Mouse (Mus musculus) hindbrain, embryonic 13.5 days (tissue): Measurements from ENCODE around the gene Ncbp3. TPM values are rescaled to one million over a fixed set of nuclear protein-coding genes. Genes with fewer than 3 reads are reported as not detected.
"Not testable (repeated sequence)": the region's sequence is repeated elsewhere in the genome, so short reads cannot be mapped to it uniquely, and the experiment has no call there.

Source experiments
- ATAC-seq: fragments of 200-750 bp; cut with Nextera tagmentation; 2 replicates; pipeline ENCODE4 v1.8.0; 2017; ENCODE audit warnings: moderate TSS enrichment; ENCODE audit not compliant: low FRiP score
- H3K27ac ChIP-seq: fragments of 300-500 bp; sonication (generic); 2 replicates; pipeline ENCODE4 v1.5.1; 2015; ENCODE audit warnings: inconsistent platforms, mild to moderate bottlenecking, moderate library complexity
- H3K27me3 ChIP-seq: fragments of 300-500 bp; sonication (generic); 2 replicates; pipeline ENCODE4 v1.6.1; 2015; ENCODE audit warnings: mild to moderate bottlenecking, inconsistent platforms
- H3K36me3 ChIP-seq: fragments of 300-500 bp; sonication (generic); 2 replicates; pipeline ENCODE4 v1.6.1; 2015; ENCODE audit warnings: mild to moderate bottlenecking, inconsistent platforms
- H3K4me1 ChIP-seq: fragments of 300-500 bp; sonication (generic); replicated peaks from 2 replicates; pipeline ENCODE4 v1.6.1; 2015; ENCODE audit warnings: inconsistent platforms
- H3K4me2 ChIP-seq: fragments of 300-500 bp; sonication (generic); 2 replicates; pipeline ENCODE4 v1.6.1; 2015; ENCODE audit warnings: inconsistent platforms, mild to moderate bottlenecking, moderate library complexity
- H3K4me3 ChIP-seq: fragments of 300-500 bp; sonication (generic); 2 replicates; pipeline ENCODE4 v1.5.1; 2015; ENCODE audit warnings: mild to moderate bottlenecking, inconsistent platforms
- H3K9ac ChIP-seq: fragments of 300-500 bp; sonication (generic); 2 replicates; pipeline ENCODE4 v1.6.1; 2015; ENCODE audit warnings: mild to moderate bottlenecking, inconsistent platforms
- H3K9me3 ChIP-seq: fragments of 300-500 bp; sonication (generic); 2 replicates; pipeline ENCODE4 v1.6.1; 2016; ENCODE audit warnings: inconsistent platforms
- WGBS: fragments of 180-500 bp; shearing (Covaris S2); methylation state at CpG from one replicate; pipeline ENCODE4 v1.1.7; 2015; 5-methylcytosine and 5-hydroxymethylcytosine counted together
- polyA plus RNA-seq: library from polyadenylated mRNA; unstranded; fragments of >200 nt; fragmentation: Nextera tagmentation; extraction: Ambion mirVana; gene quantifications from 2 replicates; pipeline ENCODE4 v1.2.1, GENCODE M21; 2015

Gene Ncbp3
- polyA plus RNA-seq, 1 experiment from 2014 or later: 12.5 TPM

DNA sequence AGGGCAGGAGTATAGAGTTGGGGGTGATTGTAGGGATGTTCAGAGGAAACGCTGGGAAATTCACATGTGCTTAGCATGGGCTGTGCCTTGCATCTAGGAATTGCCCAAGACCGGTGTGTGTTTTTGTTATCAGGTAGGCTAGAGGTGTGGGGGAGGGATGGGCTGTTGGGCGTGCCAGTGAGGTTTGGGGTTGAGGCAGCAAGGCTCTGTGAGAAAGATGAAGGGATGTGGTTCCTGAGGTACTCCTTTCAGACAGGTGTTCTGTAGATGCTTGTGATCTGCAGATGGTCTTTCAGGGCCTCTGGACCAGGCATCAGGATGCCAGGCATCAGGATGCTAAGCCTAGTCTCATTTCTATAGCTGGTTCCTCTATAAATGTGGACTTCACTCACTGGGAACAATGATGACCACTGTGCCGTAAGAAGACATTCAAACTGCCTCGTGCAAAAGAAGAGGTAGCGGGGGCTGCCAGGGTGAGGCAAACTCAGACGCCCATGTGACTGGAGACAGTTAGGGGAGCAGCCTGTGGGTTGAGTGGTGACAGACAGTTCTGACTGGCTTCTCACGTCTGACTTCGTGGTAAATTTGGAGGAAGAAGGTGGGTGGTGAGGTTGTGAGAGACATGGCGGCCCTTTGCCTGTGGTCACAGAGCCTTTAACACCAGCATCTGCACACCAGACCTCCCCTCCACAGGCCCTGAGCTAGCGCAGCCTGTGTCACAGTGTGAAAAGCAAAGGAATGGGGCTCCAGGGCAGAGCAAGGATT lies 46.8 kb downstream of the Ncbp3 start:
- Histone ChIP-seq H3K4me1 (no peaks in the 10 kb centered on the region), H3K27ac (no peak overlapping the region)

DNA sequence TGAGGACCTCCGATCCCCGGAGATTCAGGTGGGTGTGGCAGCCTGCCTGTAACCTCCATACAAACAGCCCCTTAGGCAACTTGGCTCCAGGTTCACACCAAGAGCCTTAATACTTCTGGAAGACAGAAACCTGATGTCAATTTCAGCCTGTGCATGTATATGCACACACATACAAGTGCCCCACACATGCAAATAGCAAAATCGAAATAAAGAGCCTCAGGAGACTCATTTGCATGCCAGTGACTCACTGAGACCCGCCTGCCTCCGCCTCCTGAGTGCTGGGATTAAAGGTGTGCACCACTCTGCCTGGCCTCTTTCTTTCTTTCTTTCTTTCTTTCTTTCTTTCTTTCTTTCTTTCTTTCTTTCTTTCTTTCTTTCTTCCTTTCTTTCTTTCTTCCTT lies 51.3 kb downstream of the Ncbp3 start:
- H3K4me3 ChIP-seq: no peak overlapping the region
- no peak for ATAC-seq
- H3K4me2 ChIP-seq: no peak overlapping the region
- no peaks in the 10 kb centered on the region for H3K4me1 ChIP-seq
- H3K9me3 ChIP-seq: no peaks in the 10 kb centered on the region
- H3K9ac ChIP-seq: no peak overlapping the region
- no peaks in the 10 kb centered on the region for H3K27me3 ChIP-seq
- H3K36me3 ChIP-seq: no peaks in the 10 kb centered on the region
- H3K27ac ChIP-seq: no peak overlapping the region
- WGBS: 76% methylated on average over 5 of the region's 5 CpGs

More for the DNA sequence above, 46.8 kb downstream of the Ncbp3 start:
- Histone ChIP-seq H3K36me3 (no peaks in the 10 kb centered on the region), H3K9ac (no peak overlapping the region), H3K4me2 (no peak overlapping the region), H3K9me3 (no peaks in the 10 kb centered on the region), H3K27me3 (no peaks in the 10 kb centered on the region), H3K4me3 (no peak overlapping the region)
- no peak for ATAC-seq
- 81% methylated on average over 11 of the region's 11 CpGs for WGBS

DNA sequence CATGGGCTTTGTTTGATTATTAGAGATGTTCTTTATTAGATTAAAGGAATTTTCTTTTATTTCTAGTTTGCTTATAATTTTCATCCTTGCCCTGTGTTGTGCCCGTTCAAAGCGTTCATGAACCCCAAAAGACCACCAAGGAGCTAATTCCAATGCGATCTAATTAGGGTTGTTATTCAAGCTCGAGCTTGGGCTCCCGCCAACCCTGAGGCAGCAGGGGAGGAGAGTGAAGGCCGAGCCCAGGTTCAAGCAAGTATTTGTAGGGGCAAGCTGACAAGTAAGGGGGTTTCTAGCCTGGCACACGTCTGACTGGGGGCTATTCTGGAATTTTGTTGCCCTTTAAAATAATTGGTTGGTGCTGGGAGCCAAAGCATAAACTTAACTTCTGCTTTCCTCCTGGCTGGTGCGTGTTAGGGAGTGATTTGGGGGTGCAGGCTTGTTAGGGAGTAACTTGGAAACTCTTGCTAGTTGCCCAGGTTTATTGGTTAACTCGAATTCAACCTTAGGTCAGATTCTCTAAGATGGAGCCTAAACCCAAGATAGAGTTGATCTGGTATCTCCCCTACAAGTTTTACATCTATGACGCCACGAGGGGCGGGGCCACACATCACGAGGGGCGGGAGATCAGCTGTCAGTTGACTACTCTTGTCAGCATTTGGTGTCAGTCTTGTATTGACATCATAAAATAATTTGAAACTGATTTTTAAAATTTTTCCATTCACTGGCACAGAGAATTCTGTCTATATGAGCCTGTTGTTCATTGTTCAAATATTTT lies 52.6 kb downstream of the Ncbp3 start:
- Histone ChIP-seq H3K4me2 (no peak overlapping the region), H3K27ac (no peak overlapping the region), H3K4me3 (no peak overlapping the region), H3K9ac (no peak overlapping the region), H3K9me3 (no peaks in the 10 kb centered on the region), H3K27me3 (no peaks in the 10 kb centered on the region), H3K36me3 (no peaks in the 10 kb centered on the region), H3K4me1 (no peaks in the 10 kb centered on the region)
- no peak for ATAC-seq
- WGBS: 73% methylated on average over 14 of the region's 14 CpGs

DNA sequence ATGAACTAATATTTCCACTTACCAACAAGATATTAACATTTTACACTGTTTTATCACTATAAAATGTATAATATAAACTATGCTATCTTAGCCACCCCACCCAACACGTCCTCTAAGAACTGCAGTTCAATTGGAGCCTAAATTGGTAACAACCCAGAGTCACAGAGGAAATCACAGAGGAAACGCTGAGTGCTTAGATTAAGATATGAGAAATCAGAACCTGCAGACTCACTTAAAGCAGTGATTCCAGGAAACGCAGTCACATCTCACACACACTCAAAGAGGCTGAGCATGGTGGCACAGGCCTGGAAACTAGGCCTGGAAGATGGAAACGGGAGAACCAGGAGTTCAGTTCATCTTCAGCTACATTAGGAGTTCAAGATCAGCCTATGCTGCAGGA lies 53.7 kb downstream of the Ncbp3 start:
- H3K27me3 ChIP-seq: no peaks in the 10 kb centered on the region
- H3K4me3 ChIP-seq: no peak overlapping the region
- no peak for ATAC-seq
- no peak overlapping the region for H3K4me2 ChIP-seq
- H3K4me1 ChIP-seq: no peaks in the 10 kb centered on the region
- H3K27ac ChIP-seq: no peak overlapping the region
- 84% methylated on average over 4 of the region's 4 CpGs for WGBS
- H3K9ac ChIP-seq: no peak overlapping the region
- no peaks in the 10 kb centered on the region for H3K36me3 ChIP-seq
- no peaks in the 10 kb centered on the region for H3K9me3 ChIP-seq

DNA sequence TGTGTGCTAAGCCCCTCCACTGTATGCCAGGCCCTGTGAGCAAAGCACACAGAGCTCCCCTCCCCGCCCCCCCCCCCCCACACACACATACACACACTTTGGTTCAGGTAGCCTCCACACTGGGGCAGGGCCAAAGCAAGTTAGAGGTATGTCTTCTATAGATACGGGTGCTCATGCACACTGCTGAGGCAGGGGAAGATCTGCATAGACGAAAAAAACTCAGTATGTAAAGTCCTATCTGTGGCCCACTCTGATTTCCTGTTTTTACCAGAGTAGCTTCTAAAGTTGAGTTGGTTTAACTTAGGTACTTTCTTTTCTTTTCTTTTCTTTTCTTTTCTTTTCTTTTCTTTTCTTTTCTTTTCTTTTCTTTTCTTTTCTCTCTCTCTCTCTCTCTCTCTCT lies 57.7 kb downstream of the Ncbp3 start:
- 83% methylated on average over 2 of the region's 3 CpGs for WGBS
- H3K9ac ChIP-seq: no peak overlapping the region
- no peak for ATAC-seq
- no peak overlapping the region for H3K27ac ChIP-seq
- no peak overlapping the region for H3K4me3 ChIP-seq
- H3K27me3 ChIP-seq: no peaks in the 10 kb centered on the region
- H3K4me1 ChIP-seq: no peaks in the 10 kb centered on the region
- no peak overlapping the region for H3K4me2 ChIP-seq
- no peaks in the 10 kb centered on the region for H3K9me3 ChIP-seq
- no peaks in the 10 kb centered on the region for H3K36me3 ChIP-seq

DNA sequence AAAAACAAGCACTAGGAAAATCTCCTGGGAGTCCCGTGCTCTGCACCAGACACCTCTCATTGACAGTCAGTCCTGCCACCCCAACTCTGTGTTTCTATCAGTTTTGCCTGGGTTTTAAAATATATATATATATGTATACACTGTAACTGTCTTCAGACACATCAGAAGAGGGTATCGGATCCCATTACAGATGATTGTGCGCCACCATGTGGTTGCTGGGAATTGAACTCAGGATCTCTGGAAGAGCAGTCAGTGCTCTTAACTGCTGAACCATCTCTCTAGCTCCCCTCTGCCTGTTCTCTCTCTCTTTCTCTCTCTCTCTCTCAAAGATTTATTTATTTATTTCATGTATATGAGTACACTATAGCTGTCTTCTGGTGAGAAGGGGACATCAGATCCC lies 59.8 kb downstream of the Ncbp3 start:
- not testable (repeated sequence) for H3K27ac ChIP-seq, H3K27me3 ChIP-seq, ATAC-seq, H3K9ac ChIP-seq, H3K4me1 ChIP-seq, H3K36me3 ChIP-seq, H3K9me3 ChIP-seq, H3K4me2 ChIP-seq, H3K4me3 ChIP-seq
- 40% methylated on average over 3 of the region's 3 CpGs for WGBS

DNA sequence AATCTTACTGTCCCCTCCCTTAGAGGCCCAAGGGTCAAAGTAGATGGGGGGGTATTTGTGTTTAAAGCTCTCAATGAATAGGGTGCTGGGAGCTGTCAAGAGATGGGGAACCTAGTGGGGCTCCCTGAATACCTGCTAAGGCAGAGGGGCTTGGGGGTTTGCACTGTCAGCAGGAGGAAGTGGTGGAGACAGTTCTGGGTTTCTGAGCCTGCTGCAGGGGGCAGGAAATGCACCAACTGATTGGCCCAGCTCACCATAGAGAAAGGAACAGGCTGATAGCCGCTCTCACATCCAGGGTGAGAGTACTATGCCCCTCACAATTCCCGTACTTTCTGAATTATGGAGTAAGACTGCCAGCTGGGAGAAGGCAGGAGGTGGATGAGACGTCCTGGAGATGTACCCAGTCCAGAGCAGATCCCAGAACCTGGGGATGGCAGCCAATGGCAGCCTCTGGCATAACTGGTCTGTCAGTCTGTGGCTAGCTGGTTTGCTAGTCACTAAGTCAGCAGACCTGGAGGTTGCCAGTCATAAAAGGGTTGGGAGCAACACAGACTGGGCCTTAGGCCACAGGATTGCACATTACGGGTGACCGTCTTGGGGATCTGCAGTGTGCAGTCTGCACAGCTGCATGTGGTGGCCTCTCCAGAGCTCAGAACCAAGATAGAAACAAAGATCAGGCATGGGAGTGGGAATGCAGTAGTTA lies 60.8 kb downstream of the Ncbp3 start:
- H3K4me2 ChIP-seq: no peak overlapping the region
- no peaks in the 10 kb centered on the region for H3K36me3 ChIP-seq
- H3K27me3 ChIP-seq: 0 out of 2 replicates have a peak, but pooled peaks cover 2% of the 10 kb centered on the region
- 71% methylated on average over 5 of the region's 5 CpGs for WGBS
- no peaks in the 10 kb centered on the region for H3K4me1 ChIP-seq
- H3K27ac ChIP-seq: no peak overlapping the region
- no peaks in the 10 kb centered on the region for H3K9me3 ChIP-seq
- H3K4me3 ChIP-seq: no peak overlapping the region
- H3K9ac ChIP-seq: no peak overlapping the region
- ATAC-seq: no peak

DNA sequence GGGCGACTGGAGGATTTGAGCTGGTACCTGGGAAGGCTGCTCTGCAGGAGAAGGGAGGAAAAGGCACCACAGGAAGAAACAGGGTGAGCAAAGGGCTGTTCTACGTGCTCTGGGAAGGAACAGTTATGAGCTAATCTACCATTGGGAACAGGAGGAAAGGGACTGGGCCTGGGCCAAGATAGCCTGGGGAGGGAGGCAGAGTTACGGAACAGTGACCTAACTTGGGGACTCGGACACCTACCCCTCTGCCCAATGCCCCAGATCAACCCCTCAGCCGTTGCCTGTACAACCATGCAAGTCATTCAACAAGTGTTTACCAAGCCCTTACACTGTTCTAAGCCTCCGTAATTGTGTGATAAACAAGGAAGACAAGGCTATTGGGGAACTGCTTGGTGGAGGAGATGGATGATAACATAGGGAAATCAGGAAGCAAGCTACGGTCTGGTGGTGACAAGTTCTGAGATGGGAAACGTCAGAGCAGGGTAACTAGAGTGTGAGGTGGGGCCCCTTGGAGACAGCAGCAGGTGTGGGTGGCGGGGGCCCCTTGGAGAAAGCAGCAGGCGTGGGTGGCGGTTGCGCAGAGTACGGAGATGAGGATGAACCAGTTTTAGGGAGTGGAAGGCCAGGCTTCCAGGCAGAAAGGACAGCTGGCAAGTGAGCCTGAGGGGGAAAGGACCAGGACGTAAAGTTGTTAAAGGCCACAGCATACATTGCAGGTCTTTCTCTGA lies 61.5 kb downstream of the Ncbp3 start:
- Histone ChIP-seq H3K36me3 (no peaks in the 10 kb centered on the region), H3K4me3 (no peak overlapping the region), H3K9me3 (no peaks in the 10 kb centered on the region), H3K4me2 (no peak overlapping the region), H3K4me1 (no peaks in the 10 kb centered on the region), H3K9ac (no peak overlapping the region), H3K27me3 (0 out of 2 replicates have a peak, but pooled peaks cover 2% of the 10 kb centered on the region), H3K27ac (no peak overlapping the region)
- WGBS: 83% methylated on average over 14 of the region's 14 CpGs
- no peak for ATAC-seq

DNA sequence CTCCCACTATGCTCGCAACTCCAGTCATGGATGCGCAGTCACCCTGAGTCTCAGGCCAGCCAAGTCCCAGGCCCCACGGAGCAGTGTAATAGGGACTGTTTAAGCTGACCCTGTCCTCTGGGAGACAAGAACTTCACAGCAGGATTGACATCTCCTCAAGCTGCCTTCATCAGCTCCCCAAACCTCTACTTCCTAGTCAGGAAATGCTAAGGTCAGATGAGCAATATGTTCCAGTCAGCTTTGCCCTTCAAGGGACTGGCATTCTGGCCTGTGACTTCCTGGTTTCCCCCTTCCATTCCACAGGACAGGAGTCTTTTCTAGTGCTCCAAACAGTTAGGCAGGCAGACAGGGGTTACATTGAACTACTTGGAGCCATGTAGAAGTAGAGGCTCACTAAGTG lies 62.4 kb downstream of the Ncbp3 start:
- Histone ChIP-seq H3K4me3 (no peak overlapping the region), H3K9ac (no peak overlapping the region), H3K36me3 (no peaks in the 10 kb centered on the region), H3K27ac (no peak overlapping the region), H3K9me3 (no peaks in the 10 kb centered on the region), H3K4me1 (no peaks in the 10 kb centered on the region), H3K4me2 (no peak overlapping the region), H3K27me3 (0 out of 2 replicates have a peak, but pooled peaks cover 2% of the 10 kb centered on the region)
- no peak for ATAC-seq
- WGBS: 91% methylated on average over 3 of the region's 3 CpGs

DNA sequence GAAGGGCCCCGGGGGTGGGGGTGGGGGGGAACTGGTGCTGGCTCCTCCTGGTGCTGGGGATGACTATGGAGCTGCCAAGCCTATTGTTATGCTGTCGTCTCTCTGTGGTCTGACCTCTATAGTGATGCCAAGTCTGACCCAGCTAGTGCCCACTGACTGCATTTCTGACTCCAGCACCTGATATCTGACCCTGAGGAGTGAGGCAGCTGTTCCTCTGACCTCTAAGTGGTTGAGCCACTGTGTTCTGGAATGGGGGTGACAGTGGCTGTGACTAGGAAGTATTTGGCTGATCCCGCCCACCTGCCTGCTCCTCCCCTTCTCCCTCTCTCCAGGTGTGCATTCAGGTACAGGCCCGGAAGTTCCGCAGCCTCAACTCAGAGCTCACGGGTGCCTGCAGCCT lies 63.8 kb downstream of the Ncbp3 start:
- ATAC-seq: no peak

DNA sequence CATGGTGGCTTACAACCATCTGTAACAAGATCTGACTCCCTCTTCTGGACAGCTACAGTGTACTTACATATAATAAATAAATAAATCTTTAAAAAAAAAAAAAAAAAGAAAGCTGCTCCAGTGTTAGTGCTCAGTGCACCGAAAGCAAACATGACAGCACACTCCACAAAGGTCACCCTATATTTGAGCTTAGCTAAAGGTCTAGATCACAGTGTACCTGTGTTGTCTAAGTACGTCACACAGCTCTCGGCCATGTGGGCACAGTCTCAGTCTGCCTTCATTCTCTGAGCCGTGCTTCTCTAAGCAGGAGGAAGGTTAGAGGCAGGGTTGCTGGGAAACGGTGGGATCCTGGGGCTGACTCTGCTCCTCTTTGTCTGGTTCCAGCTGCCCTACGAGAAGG lies 78.9 kb downstream of the Ncbp3 start:
- ATAC-seq: no peak
- H3K4me1 ChIP-seq: no peaks in the 10 kb centered on the region
- H3K4me2 ChIP-seq: no peak overlapping the region
- H3K27ac ChIP-seq: no peak overlapping the region
- 85% methylated on average over 6 of the region's 6 CpGs for WGBS
- no peak overlapping the region for H3K4me3 ChIP-seq
- no peaks in the 10 kb centered on the region for H3K9me3 ChIP-seq
- H3K36me3 ChIP-seq: no peaks in the 10 kb centered on the region
- no peaks in the 10 kb centered on the region for H3K27me3 ChIP-seq
- H3K9ac ChIP-seq: no peak overlapping the region

More for the DNA sequence above, 63.8 kb downstream of the Ncbp3 start:
- Histone ChIP-seq H3K4me3 (no peak overlapping the region), H3K4me1 (no peaks in the 10 kb centered on the region), H3K9me3 (no peaks in the 10 kb centered on the region), H3K27me3 (0 out of 2 replicates have a peak, but pooled peaks cover 2% of the 10 kb centered on the region), H3K27ac (no peak overlapping the region), H3K4me2 (no peak overlapping the region), H3K36me3 (no peaks in the 10 kb centered on the region), H3K9ac (no peak overlapping the region)
- WGBS: 68% methylated on average over 6 of the region's 6 CpGs

DNA sequence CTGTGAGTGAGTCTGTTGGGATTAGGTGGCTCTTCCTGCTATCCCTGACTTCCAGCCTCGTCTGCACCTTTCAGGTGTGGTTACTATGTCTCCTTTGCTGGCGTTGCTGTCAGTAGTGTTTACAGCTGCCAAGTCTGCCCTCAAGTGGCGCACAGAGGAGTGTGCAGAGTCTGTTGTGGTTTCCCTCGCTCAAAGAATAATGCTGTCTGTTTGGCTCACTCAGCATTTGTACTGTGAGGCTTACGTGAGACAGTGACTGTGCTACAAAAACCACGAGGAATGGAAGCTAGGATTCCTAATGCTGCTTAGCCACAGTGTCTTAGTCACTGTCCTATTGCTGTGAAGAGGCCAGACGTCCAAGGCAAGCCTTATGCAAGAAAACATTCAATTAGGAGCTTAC lies 83.4 kb downstream of the Ncbp3 start:
- 85% methylated on average over 7 of the region's 7 CpGs for WGBS
- Histone ChIP-seq H3K4me1 (peaks cover 4% of the 10 kb centered on the region; the same call in 1 of the 2 replicates), H3K9me3 (no peaks in the 10 kb centered on the region), H3K4me2 (no peak overlapping the region), H3K36me3 (peaks cover 11% of the 10 kb centered on the region; the same call in 1 of the 2 replicates), H3K9ac (no peak overlapping the region), H3K4me3 (no peak overlapping the region), H3K27ac (no peak overlapping the region), H3K27me3 (no peaks in the 10 kb centered on the region)
- no peak for ATAC-seq
